Mouse (Mus musculus) kidney, embryonic 16.5 days (tissue): ENCODE measurements around the gene Ndufa7. TPM values are rescaled to one million over a fixed set of nuclear protein-coding genes. Genes with fewer than 3 reads are reported as not detected.
"Not testable (repeated sequence)": the region's sequence is repeated elsewhere in the genome, so short reads cannot be mapped to it uniquely, and the experiment has no call there.

Source experiments
- ATAC-seq: fragments of 200-750 bp; cut with Nextera tagmentation; 2 replicates; pipeline ENCODE4 v1.8.0; 2017; ENCODE audit warnings: moderate TSS enrichment; ENCODE audit not compliant: low FRiP score, low TSS enrichment
- H3K27ac ChIP-seq: fragments of 300-500 bp; sonication (generic); 2 replicates; pipeline ENCODE4 v1.5.1; 2014; ENCODE audit warnings: low read length
- H3K27me3 ChIP-seq: fragments of 300-500 bp; sonication (generic); 2 replicates; pipeline ENCODE4 v1.6.1; 2014; ENCODE audit warnings: low read length, control low read depth, mixed read lengths; ENCODE audit not compliant: insufficient read depth
- H3K36me3 ChIP-seq: fragments of 300-500 bp; sonication (generic); 2 replicates; pipeline ENCODE4 v1.6.1; 2014; ENCODE audit warnings: low read length, control low read depth, mixed read lengths; ENCODE audit not compliant: insufficient read depth
- H3K4me1 ChIP-seq: fragments of 300-500 bp; sonication (generic); 2 replicates; pipeline ENCODE4 v1.6.1; 2014; ENCODE audit warnings: low read length, control low read depth, mixed read lengths; ENCODE audit not compliant: insufficient read depth
- H3K4me2 ChIP-seq: fragments of 300-500 bp; sonication (generic); replicated peaks from 2 replicates; pipeline ENCODE4 v1.6.1; 2014; ENCODE audit warnings: low read depth, low read length
- H3K4me3 ChIP-seq: fragments of 300-500 bp; sonication (generic); 2 replicates; pipeline ENCODE4 v1.5.1; 2014; ENCODE audit warnings: mild to moderate bottlenecking, low read length
- H3K9ac ChIP-seq: fragments of 300-500 bp; sonication (generic); replicated peaks from 2 replicates; pipeline ENCODE4 v1.6.1; 2014; ENCODE audit warnings: low read length
- H3K9me3 ChIP-seq: fragments of 300-500 bp; sonication (generic); 2 replicates; pipeline ENCODE4 v1.6.1; 2016; ENCODE audit warnings: low read length, control low read depth
- WGBS: fragments of 180-500 bp; shearing (Covaris S2); extraction: QIAGEN DNeasy Blood & Tissue Kit; methylation state at CpG from one replicate; pipeline ENCODE4 v1.1.7; 2014; 5-methylcytosine and 5-hydroxymethylcytosine counted together
- polyA plus RNA-seq: library from polyadenylated mRNA; unstranded; fragments of >200 nt; fragmentation: Nextera tagmentation; extraction: Ambion mirVana; gene quantifications from 2 replicates; pipeline ENCODE4 v1.2.1, GENCODE M21; 2015

Ndufa7 gene
- polyA plus RNA-seq, 1 experiment from 2014 or later, result 498 TPM

DNA sequence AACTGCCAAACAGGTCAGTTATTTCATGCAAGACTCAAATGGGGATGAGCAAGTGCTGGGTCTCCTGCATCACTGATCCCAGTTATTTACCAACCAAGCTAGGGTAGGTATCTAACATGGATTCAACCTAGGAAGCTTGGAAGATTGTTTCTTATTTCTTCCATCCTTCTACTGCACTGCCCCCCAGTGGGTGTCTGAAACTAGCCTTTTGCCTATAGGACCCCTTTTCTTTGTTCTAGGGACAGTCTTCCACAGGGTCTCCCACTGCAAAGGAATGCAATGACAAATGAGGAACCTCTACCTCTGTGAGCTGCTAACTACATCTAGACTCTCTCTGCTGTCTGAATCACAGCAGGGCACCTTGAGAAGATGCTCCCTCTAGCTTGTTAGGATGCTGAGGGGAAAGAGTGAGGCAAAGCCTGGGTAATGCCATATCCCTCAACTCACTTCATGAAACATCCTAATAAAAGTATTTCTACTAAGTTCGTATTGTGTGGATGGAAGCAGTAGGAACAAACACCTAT lies 1.9 kb upstream of the Ndufa7 start:
- Histone ChIP-seq H3K4me2 (peak overlapping the region; percentile 89), H3K9ac (peak overlapping the region; percentile 12; the same call in 1 of the 2 replicates), H3K27me3 (no peaks in the 10 kb centered on the region), H3K36me3 (peaks cover 43% of the 10 kb centered on the region), H3K4me1 (peaks cover 40% of the 10 kb centered on the region), H3K27ac (no peak overlapping the region), H3K9me3 (no peaks in the 10 kb centered on the region), H3K4me3 (peak overlapping the region; percentile 88)
- ATAC-seq, result no peak
- 78% methylated on average over 1 of the region's 1 CpGs for WGBS

DNA sequence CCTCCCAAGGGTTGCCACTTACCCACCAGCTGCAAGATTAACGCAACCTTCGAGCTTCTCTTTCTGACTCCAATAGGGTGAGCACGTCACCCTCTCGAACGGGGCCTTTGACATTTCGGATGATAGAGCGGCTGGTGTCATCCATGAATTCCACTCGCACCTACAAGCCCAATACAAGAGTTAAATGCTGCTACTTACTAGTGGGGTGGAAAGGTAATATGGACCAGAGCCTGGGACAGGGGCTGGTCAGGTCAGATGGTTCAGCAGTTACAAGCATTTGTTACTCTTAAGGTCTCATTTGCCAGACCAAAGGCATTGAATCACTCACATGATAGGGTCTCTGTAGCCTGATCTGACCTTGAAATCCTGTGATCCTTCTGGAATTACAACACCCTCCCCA lies 1.2 kb upstream of the Ndufa7 start:
- H3K4me3 ChIP-seq, result peak overlapping the region; percentile 88
- ATAC-seq, H3K9me3 ChIP-seq, H3K27me3 ChIP-seq: not testable (repeated sequence)
- H3K4me2 ChIP-seq, result peak overlapping the region; percentile 89
- peaks cover 44% of the 10 kb centered on the region for H3K36me3 ChIP-seq
- 74% methylated on average over 8 of the region's 8 CpGs for WGBS
- H3K9ac ChIP-seq, result peak overlapping the region; percentile 90
- peak overlapping the region; percentile 31; the same call in 1 of the 2 replicates for H3K27ac ChIP-seq
- peaks cover 35% of the 10 kb centered on the region for H3K4me1 ChIP-seq

DNA sequence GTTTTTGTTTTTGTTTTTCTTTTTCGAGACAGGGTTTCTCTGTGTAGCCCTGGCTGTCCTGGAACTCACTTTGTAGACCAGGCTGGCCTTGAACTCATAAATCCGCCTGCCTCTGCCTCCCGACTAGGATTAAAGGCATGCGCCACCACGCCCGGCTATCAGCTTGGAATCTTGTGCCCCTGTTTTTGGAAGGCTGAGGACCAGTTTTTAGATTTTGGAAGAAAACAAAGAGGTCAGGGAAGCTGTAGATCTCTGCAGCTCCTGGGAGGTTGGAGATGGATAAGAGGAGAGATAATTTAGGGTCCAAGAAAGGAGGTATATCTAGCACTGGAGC lies 592 bp downstream of the Ndufa7 start:
- H3K4me1 ChIP-seq, result peaks cover 28% of the 10 kb centered on the region
- 6% methylated on average over 6 of the region's 6 CpGs for whole genome bisulfite sequencing
- H3K27ac ChIP-seq, result peak overlapping the region; percentile 91
- H3K4me2 ChIP-seq, result peak overlapping the region; percentile 88
- not testable (repeated sequence) for ATAC-seq, H3K9me3 ChIP-seq, H3K27me3 ChIP-seq
- peak overlapping the region; percentile 88 for H3K4me3 ChIP-seq
- H3K9ac ChIP-seq, result peak overlapping the region; percentile 90
- peaks cover 38% of the 10 kb centered on the region for H3K36me3 ChIP-seq

DNA sequence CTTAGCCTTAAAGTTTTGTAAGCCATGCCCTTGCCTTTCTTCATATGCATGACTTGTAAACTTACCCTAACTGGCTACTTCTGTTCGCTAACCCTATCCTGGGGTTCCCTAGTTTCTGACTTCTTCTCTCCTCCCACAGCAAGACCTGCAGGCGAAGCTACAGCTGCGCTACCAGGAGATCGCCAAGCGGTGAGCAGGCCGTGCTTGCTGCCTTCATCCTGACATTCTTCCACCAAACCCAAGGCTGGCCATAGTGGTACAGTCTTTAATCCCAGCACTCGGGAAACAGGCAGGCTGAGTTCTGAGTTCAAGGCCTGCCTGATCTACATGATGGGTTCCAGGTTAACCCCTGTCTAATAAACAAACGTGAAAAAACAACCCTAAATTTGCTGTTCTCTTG lies 1.1 kb downstream of the Ndufa7 start:
- no peak for ATAC-seq
- peak overlapping the region; percentile 88 for H3K4me3 ChIP-seq
- H3K36me3 ChIP-seq, result peaks cover 38% of the 10 kb centered on the region
- H3K27me3 ChIP-seq, result no peaks in the 10 kb centered on the region
- no peak overlapping the region for H3K27ac ChIP-seq
- H3K9me3 ChIP-seq, result no peaks in the 10 kb centered on the region
- peak overlapping the region; percentile 90 for H3K9ac ChIP-seq
- peak overlapping the region; percentile 88 for H3K4me2 ChIP-seq
- H3K4me1 ChIP-seq, result peaks cover 28% of the 10 kb centered on the region
- WGBS, result 80% methylated on average over 8 of the region's 8 CpGs

DNA sequence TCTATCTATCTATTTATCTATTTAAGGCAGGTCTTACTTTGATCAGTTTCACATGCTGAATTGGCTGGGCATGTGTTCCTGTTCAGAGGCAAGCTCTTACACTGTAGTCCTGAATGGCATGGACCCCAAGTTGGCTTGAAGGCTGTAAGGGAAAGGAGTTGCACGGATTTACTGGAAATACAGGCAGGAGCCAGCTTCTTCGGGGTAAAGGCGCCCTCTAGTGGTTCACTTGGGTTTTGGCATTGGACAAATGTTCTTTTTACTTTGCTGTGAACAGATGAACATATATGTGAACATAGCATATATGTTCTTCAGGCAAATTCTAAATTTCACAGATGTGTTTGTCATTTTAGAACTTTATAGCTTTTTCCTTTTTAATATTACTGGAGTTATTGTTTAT lies 2.5 kb downstream of the Ndufa7 start:
- Histone ChIP-seq H3K4me3 (no peak overlapping the region), H3K9me3 (no peaks in the 10 kb centered on the region), H3K27me3 (no peaks in the 10 kb centered on the region), H3K36me3 (peaks cover 39% of the 10 kb centered on the region), H3K27ac (no peak overlapping the region), H3K4me1 (peaks cover 28% of the 10 kb centered on the region), H3K9ac (no peak overlapping the region), H3K4me2 (no peak overlapping the region)
- no peak for ATAC-seq
- 1% methylated on average over 3 of the region's 3 CpGs for WGBS

DNA sequence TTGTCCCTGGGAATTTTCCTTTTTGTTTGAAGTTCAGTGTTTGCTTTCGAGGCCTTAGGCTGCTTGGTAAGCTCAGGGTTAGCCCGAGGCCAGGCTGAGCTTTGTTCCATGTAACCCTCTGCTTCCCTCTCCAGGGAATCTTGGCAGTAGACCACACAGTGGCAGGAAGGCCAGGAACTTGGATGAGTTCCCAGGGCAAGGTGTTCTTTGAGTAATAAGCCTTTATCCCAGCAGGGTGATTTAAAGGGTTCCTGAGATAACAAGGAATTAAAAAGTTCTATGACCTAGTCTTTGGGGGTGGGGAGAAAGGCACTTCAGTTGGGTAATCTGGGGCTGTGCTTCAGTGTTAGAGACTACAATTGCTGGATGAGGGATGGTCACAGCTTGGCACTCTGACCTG lies 4.5 kb downstream of the Ndufa7 start:
- H3K4me3 ChIP-seq, result no peak overlapping the region
- peaks cover 12% of the 10 kb centered on the region for H3K4me1 ChIP-seq
- no peak overlapping the region for H3K27ac ChIP-seq
- no peak; the same call in 1 of the 2 replicates for ATAC-seq
- H3K9me3 ChIP-seq, result no peaks in the 10 kb centered on the region
- WGBS, result 50% methylated on average over 2 of the region's 2 CpGs
- no peaks in the 10 kb centered on the region for H3K27me3 ChIP-seq
- H3K9ac ChIP-seq, result no peak overlapping the region
- no peak overlapping the region for H3K4me2 ChIP-seq
- peaks cover 43% of the 10 kb centered on the region for H3K36me3 ChIP-seq

DNA sequence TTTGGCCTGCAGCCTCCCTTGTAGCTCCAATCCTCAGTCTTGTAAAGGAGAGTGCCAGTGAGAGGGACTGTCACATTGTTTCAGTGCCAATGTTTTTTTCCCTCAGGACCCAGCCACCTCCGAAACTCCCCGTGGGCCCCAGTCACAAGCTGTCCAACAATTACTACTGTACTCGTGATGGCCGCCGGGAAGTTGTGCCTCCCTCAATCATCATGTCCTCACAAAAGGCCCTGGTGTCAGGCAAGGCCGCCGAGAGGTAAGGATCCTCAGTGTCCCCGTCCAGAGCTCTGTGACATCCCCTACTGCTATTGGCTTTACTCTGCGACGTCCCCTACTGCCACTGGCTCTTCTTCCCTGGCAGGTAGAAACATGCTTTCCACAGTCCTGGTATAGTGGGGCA lies 5.2 kb downstream of the Ndufa7 start:
- H3K9me3 ChIP-seq, result no peaks in the 10 kb centered on the region
- H3K4me3 ChIP-seq, result no peak overlapping the region
- peaks cover 50% of the 10 kb centered on the region for H3K36me3 ChIP-seq
- peaks cover 12% of the 10 kb centered on the region for H3K4me1 ChIP-seq
- 90% methylated on average over 10 of the region's 10 CpGs for WGBS
- no peak overlapping the region for H3K9ac ChIP-seq
- no peaks in the 10 kb centered on the region for H3K27me3 ChIP-seq
- no peak for ATAC-seq
- H3K4me2 ChIP-seq, result no peak overlapping the region
- H3K27ac ChIP-seq, result no peak overlapping the region

DNA sequence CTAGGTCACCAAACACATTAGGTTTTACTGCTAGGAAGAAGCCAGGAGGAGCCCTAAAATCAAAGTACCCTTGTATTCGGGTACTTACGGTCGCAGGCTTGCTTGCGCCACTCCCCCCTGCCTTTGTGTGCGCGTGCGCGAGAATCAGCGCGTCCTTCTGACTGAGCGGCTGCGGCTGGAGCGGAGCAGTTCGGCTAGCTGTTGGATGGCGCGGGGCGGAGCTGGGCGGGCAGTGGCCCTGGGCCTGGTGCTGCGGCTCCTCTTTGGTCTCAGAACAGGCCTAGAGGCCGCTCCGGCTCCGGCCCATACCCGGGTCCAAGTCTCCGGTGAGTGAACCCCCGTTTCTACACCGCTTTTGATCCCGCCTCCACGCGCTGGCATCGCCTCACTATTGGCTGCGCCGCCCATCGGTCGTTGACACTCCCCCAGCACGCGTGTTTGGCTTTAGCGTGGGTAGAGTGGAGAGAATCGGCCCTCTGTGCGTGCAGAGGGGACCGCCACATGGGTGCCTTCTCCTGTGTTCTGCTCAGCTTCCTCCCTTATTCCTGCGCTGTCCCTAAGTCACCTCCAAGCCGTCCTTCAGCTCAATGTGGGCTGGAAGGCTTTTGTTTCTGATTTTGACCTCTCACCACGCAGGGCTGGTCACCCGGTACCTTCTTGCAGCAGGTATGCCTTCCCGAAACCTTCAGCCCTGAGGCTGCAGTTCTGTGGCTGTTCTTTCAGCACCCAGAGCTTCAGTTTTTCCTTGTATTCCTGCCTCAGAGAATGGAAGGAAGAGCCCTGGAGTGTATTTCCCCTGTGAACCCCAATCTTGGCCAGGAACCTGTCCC lies 18.8 kb downstream of the Ndufa7 start, which contains the start of gene Cd320:
Gene Cd320, plus strand, starts transcription at position 126 of the 830 bp plus-strand sequence.
- H3K4me1 ChIP-seq, result peaks cover 12% of the 10 kb centered on the region; the same call in 1 of the 2 replicates
- H3K9me3 ChIP-seq, result no peaks in the 10 kb centered on the region
- ATAC-seq, result peak; percentile 94
- peaks cover 7% of the 10 kb centered on the region for H3K36me3 ChIP-seq
- peak within 1 kb of the TSS; percentile 84 for H3K4me2 ChIP-seq
- peak within 1 kb of the TSS; percentile 78 for H3K27ac ChIP-seq
- H3K27me3 ChIP-seq, result no peaks in the 10 kb centered on the region
- WGBS, result 0% methylated on average over 45 of the region's 45 CpGs
- H3K9ac ChIP-seq, result peak within 1 kb of the TSS; percentile 80
- H3K4me3 ChIP-seq, result peak within 1 kb of the TSS; percentile 94

DNA sequence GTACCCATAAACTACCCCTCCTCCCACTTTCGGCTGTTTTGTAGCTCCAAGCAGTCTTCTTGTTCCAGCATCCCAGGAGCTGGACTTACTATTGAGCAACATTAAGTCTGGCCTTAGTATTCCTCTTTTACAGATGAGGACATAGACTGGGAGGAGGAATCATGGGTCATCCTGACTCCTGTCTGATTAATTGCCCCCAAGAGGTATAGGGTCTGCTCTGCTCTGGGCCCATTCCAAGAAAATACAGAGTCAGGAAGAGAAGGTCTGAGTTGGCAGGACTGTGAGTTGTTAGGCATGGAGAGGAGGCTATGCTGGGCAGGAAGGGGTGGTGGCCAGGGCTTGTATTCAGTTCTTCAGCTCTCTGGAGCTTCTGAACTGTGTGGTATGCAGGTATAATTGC lies 19.8 kb downstream of the Ndufa7 start:
- Histone ChIP-seq H3K4me2 (peak overlapping the region; percentile 84), H3K9me3 (no peaks in the 10 kb centered on the region), H3K27me3 (no peaks in the 10 kb centered on the region), H3K36me3 (peaks cover 6% of the 10 kb centered on the region), H3K9ac (peak overlapping the region; percentile 17; the same call in 1 of the 2 replicates), H3K4me1 (peaks cover 12% of the 10 kb centered on the region; the same call in 1 of the 2 replicates), H3K27ac (no peak overlapping the region), H3K4me3 (peak overlapping the region; percentile 94)
- ATAC-seq, result no peak
- WGBS, result 46% methylated on average over 1 of the region's 1 CpGs

DNA sequence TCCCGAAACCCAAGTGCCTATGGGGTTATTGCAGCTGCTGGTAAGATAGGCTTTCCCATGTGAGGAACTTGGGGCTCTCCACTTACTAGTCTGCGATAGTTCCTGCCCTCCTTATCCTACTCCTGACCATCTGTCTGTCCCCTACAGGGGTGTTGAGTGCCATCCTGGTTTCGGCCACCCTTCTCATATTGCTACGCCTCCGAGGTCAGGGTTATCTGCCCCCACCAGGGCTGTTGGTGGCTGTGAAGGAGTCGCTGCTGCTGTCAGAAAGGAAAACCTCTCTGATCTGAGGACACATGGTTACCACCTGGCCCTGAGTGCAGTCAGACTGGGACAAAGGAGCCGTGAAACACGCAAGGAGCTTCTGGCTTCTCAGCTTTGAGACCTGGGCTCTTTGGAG lies 23.8 kb downstream of the Ndufa7 start:
- ATAC-seq, result no peak
- Histone ChIP-seq H3K4me1 (peaks cover 12% of the 10 kb centered on the region; the same call in 1 of the 2 replicates), H3K27me3 (no peaks in the 10 kb centered on the region), H3K4me3 (no peak overlapping the region), H3K36me3 (peaks cover 6% of the 10 kb centered on the region), H3K4me2 (no peak overlapping the region), H3K9ac (no peak overlapping the region), H3K27ac (no peak overlapping the region), H3K9me3 (no peaks in the 10 kb centered on the region)
- 69% methylated on average over 8 of the region's 8 CpGs for whole genome bisulfite sequencing
